17 mouse cellular contexts compared by ENCODE assay signal in the genomic region with DNA sequence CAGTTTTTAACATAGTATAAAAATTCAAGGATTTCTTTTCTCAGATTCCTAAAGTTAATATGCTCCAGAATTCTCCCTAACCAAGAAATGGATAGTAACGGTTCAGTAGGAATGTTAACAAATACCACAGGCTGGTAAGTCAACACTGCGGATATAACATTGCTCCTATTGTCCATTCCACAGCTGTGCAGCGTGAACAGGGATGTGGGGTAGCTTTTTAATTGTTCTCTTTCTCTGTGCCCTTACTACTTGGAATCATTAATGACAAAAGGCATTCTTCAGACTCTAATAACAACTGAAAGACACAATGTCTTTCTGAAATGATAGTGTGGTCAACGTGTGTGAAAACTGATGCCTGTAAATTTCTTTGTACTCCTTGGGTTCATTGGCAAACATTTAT.
"Had no signal": no experiment of that assay in that cellular context is flagged by ENCODE, and none has a peak within 500 bp of the region (broad histone marks: within the 10 kb centered on the region; RNA-seq: fewer than 3 reads in every experiment).

No protein-coding gene starts in this region.

- H3K27me3 ChIP-seq: midbrain, embryonic 12.5 days; neural tube, embryonic 13.5 days; neural tube, embryonic 15.5 days had no signal

- DNase-seq: lung, adult 18-20 months; lung, embryonic 14.5 days; lung, postnatal 10 days; lung, postnatal 4 days; midbrain, embryonic 14.5 days; right cerebral cortex, postnatal 25 days; right cerebral cortex, postnatal 4 days; spleen, adult 18-20 months; thymus, adult 18-20 months; thymus, postnatal 14 days; thymus, postnatal 36 days had no signal

- H3K4me3 ChIP-seq: midbrain, embryonic 12.5 days; myocyte; neural tube, embryonic 13.5 days; neural tube, embryonic 15.5 days had no signal

- H3K9ac ChIP-seq: liver, embryonic 14.5 days; lung, embryonic 14.5 days; midbrain, embryonic 12.5 days; neural tube, embryonic 13.5 days; neural tube, embryonic 15.5 days had no signal

- H3K9me3 ChIP-seq: midbrain, embryonic 12.5 days; neural tube, embryonic 13.5 days; neural tube, embryonic 15.5 days had no signal

- H3K36me3 ChIP-seq: midbrain, embryonic 12.5 days; neural tube, embryonic 13.5 days; neural tube, embryonic 15.5 days had no signal

- H3K27ac ChIP-seq: liver, embryonic 14.5 days; midbrain, embryonic 12.5 days; neural tube, embryonic 13.5 days; neural tube, embryonic 15.5 days had no signal

- H3K4me1 ChIP-seq: midbrain, embryonic 12.5 days; neural tube, embryonic 13.5 days; neural tube, embryonic 15.5 days had no signal

- ATAC-seq: midbrain, embryonic 16.5 days had no signal

- H3K4me2 ChIP-seq: lung, embryonic 14.5 days; midbrain, embryonic 12.5 days; neural tube, embryonic 13.5 days; neural tube, embryonic 15.5 days had no signal
